Mouse (Mus musculus): Measurements from ENCODE around the gene Rfxank. TPM values are rescaled to one million over a fixed set of nuclear protein-coding genes. Genes with fewer than 3 reads are reported as not detected.

Gene Rfxank
- polyA plus RNA-seq, 1 experiment: 13.5 TPM

- H3K4me1 ChIP-seq (ENCODE audit: control insufficient read depth, insufficient read depth, low read length): no peaks in the 10 kb centered on the region
These were observed 24.1 kb downstream of the Rfxank start for GRCm38 (mm10) chr8:70114892-70115291.

DNA sequence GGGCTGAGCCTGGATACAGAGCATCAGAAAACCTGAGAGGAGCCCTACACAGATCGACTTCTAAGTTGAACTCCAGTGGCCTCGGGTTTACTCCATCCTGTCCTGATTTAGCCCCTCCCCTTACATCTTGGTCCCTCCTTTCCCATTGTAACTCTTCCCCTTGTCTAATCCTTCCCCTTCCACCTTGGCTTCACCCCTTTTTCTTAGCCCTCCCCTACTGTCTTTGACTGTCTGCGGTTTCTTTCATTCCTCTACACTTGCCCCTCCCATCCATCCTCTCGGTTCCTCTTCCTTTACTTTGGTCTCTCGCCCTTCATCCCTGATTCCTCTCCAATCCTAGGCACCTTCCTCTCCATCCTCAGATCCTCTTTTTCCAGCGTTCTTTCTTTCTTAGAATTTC is 24.5 kb downstream of the Rfxank start:
- Histone ChIP-seq H3K27ac (ENCODE audit: insufficient read depth, low read depth, low read length) (no peak overlapping the region), H3K4me3 (ENCODE audit: insufficient read depth, low read length) (no peak overlapping the region), H3K4me1 (ENCODE audit: control insufficient read depth, insufficient read depth, low read length) (no peaks in the 10 kb centered on the region)
- TF ChIP-seq CTCF (IDR thresholded peaks at IDR 0.05; ENCODE audit: low read depth, low read length): no peak
- TF ChIP-seq POLR2A (IDR thresholded peaks at IDR 0.05; ENCODE audit: borderline replicate concordance, low read depth, low read length): no peak

More at GRCm38 (mm10) chr8:70114892-70115291, 24.1 kb downstream of the Rfxank start:
- Histone ChIP-seq H3K27ac (ENCODE audit: insufficient read depth, low read depth, low read length) (no peak overlapping the region), H3K4me3 (ENCODE audit: insufficient read depth, low read length) (no peak overlapping the region)
- TF ChIP-seq POLR2A (IDR thresholded peaks at IDR 0.05; ENCODE audit: borderline replicate concordance, low read depth, low read length) (no peak), CTCF (IDR thresholded peaks at IDR 0.05; ENCODE audit: low read depth, low read length) (no peak)

- no peaks in the 10 kb centered on the region for H3K4me1 ChIP-seq (ENCODE audit: control insufficient read depth, insufficient read depth, low read length)
- TF ChIP-seq CTCF (IDR thresholded peaks at IDR 0.05; ENCODE audit: low read depth, low read length): no peak
- no peak for TF ChIP-seq POLR2A (IDR thresholded peaks at IDR 0.05; ENCODE audit: borderline replicate concordance, low read depth, low read length)
- no peak overlapping the region for H3K27ac ChIP-seq (ENCODE audit: insufficient read depth, low read depth, low read length)
- H3K4me3 ChIP-seq (ENCODE audit: insufficient read depth, low read length): no peak overlapping the region
These were observed 26.4 kb downstream of the Rfxank start for GRCm38 (mm10) chr8:70112401-70113016.

- H3K4me3 ChIP-seq (ENCODE audit: insufficient read depth, low read length): no peak overlapping the region
- H3K4me1 ChIP-seq (ENCODE audit: control insufficient read depth, insufficient read depth, low read length): no peaks in the 10 kb centered on the region
- TF ChIP-seq POLR2A (IDR thresholded peaks at IDR 0.05; ENCODE audit: borderline replicate concordance, low read depth, low read length): no peak
- no peak for TF ChIP-seq CTCF (IDR thresholded peaks at IDR 0.05; ENCODE audit: low read depth, low read length)
- H3K27ac ChIP-seq (ENCODE audit: insufficient read depth, low read depth, low read length): no peak overlapping the region
These were observed 27.7 kb downstream of the Rfxank start for GRCm38 (mm10) chr8:70111192-70111795.

GRCm38 (mm10) chr8:70110451-70110850 is 28.5 kb downstream of the Rfxank start:
- no peaks in the 10 kb centered on the region for H3K4me1 ChIP-seq (ENCODE audit: control insufficient read depth, insufficient read depth, low read length)
- H3K4me3 ChIP-seq (ENCODE audit: insufficient read depth, low read length): no peak overlapping the region
- no peak overlapping the region for H3K27ac ChIP-seq (ENCODE audit: insufficient read depth, low read depth, low read length)
- no peak for TF ChIP-seq POLR2A (IDR thresholded peaks at IDR 0.05; ENCODE audit: borderline replicate concordance, low read depth, low read length)
- no peak for TF ChIP-seq CTCF (IDR thresholded peaks at IDR 0.05; ENCODE audit: low read depth, low read length)

DNA sequence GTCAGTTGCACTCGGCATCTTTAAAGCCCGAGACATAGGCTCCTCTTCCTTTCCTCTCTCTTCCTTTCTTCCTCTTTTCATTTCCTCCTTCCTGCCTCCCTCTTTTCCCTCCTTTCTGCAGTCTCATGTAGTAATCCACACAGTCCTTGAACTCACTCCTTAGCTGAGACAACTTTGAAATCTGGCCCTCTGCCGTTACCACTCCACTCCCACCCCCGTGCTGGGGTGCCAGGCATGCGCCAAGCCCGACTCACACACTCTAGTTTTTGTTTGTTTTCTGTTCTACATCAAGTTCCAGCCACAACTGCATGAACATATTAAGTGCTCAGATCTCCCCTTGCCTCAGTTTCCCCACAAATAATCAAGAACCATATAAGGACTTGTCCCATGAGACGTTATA is 34.0 kb downstream of the Rfxank start:
- Histone ChIP-seq H3K4me3 (ENCODE audit: insufficient read depth, low read length) (no peak overlapping the region), H3K4me1 (ENCODE audit: control insufficient read depth, insufficient read depth, low read length) (peaks cover 5% of the 10 kb centered on the region; the same call in 1 of the 2 replicates), H3K27ac (ENCODE audit: insufficient read depth, low read depth, low read length) (no peak overlapping the region)
- no peak for TF ChIP-seq POLR2A (IDR thresholded peaks at IDR 0.05; ENCODE audit: borderline replicate concordance, low read depth, low read length)
- no peak for TF ChIP-seq CTCF (IDR thresholded peaks at IDR 0.05; ENCODE audit: low read depth, low read length)

GRCm38 (mm10) chr8:70104506-70104905 is 34.4 kb downstream of the Rfxank start:
- Histone ChIP-seq H3K27ac (ENCODE audit: insufficient read depth, low read depth, low read length) (no peak overlapping the region), H3K4me3 (ENCODE audit: insufficient read depth, low read length) (no peak overlapping the region), H3K4me1 (ENCODE audit: control insufficient read depth, insufficient read depth, low read length) (peaks cover 5% of the 10 kb centered on the region; the same call in 1 of the 2 replicates)
- TF ChIP-seq POLR2A (IDR thresholded peaks at IDR 0.05; ENCODE audit: borderline replicate concordance, low read depth, low read length): no peak
- no peak for TF ChIP-seq CTCF (IDR thresholded peaks at IDR 0.05; ENCODE audit: low read depth, low read length)

DNA sequence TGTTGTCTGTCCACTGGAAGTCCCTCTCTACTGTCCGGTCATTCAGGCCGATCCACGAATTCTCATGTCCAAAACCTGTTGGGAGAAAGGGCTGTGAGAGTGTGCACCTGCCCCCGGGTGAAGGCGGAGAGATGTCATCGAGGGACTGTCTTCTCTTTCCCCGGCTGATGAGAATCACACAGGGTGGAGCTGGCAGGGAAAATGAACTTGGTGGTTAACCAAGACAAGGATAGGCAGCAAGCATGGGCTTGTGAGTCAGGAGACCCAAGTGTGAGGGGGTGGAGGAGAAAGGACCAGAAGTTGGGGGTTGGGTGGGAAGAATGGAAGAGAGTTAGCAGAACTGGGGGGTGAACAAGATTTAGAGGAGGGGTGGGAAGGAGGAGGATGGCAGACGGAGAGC is 38.7 kb downstream of the Rfxank start:
- no peak overlapping the region for H3K27ac ChIP-seq (ENCODE audit: insufficient read depth, low read depth, low read length)
- TF ChIP-seq POLR2A (IDR thresholded peaks at IDR 0.05; ENCODE audit: borderline replicate concordance, low read depth, low read length): no peak
- TF ChIP-seq CTCF (IDR thresholded peaks at IDR 0.05; ENCODE audit: low read depth, low read length): no peak
- H3K4me1 ChIP-seq (ENCODE audit: control insufficient read depth, insufficient read depth, low read length): peaks cover 5% of the 10 kb centered on the region; the same call in 1 of the 2 replicates
- H3K4me3 ChIP-seq (ENCODE audit: insufficient read depth, low read length): no peak overlapping the region

DNA sequence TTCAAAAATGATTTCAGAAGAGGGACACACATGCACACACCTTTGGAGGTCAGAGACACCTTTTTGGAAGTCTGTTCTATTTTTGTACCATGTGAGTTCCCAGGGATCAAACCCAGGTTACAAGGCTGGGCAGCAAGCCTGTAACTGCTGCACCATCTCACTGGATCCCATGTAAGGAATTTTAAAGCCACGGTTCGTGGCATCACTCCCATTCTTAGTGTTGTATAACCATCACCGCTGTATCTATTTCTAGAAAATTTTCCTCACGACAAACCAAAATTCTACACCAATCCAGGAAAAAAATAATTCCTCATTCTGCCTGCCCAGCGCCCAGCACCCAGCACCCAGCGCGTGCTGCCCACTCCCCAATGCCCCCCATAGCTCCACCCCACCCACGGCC is 39.7 kb downstream of the Rfxank start:
- TF ChIP-seq POLR2A (IDR thresholded peaks at IDR 0.05; ENCODE audit: borderline replicate concordance, low read depth, low read length) (no peak), CTCF (IDR thresholded peaks at IDR 0.05; ENCODE audit: low read depth, low read length) (no peak)
- Histone ChIP-seq H3K4me1 (ENCODE audit: control insufficient read depth, insufficient read depth, low read length) (no peaks in the 10 kb centered on the region), H3K27ac (ENCODE audit: insufficient read depth, low read depth, low read length) (no peak overlapping the region), H3K4me3 (ENCODE audit: insufficient read depth, low read length) (no peak overlapping the region)

DNA sequence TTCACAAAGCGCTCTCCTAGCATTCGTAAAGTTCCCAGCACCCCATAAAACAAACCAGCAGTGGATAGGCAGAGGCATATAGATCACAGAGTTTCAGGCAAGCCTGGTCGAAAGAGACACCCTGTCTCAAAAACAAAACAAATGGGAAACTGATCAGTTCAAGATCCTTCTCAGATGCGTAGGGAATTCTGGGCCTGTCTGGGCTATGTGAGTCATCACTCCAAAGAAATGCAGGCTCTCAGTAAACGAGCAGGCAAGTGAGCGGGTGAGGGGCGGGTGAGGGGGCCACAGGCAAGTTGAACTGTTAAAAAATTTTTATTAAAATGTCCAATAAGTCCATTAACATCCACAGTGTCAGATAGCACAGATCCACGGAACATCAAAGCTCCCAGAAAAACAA is 46.2 kb downstream of the Rfxank start:
- TF ChIP-seq POLR2A (IDR thresholded peaks at IDR 0.05; ENCODE audit: borderline replicate concordance, low read depth, low read length): no peak
- no peak for TF ChIP-seq CTCF (IDR thresholded peaks at IDR 0.05; ENCODE audit: low read depth, low read length)
- no peak overlapping the region for H3K27ac ChIP-seq (ENCODE audit: insufficient read depth, low read depth, low read length)
- no peak overlapping the region for H3K4me3 ChIP-seq (ENCODE audit: insufficient read depth, low read length)
- no peaks in the 10 kb centered on the region for H3K4me1 ChIP-seq (ENCODE audit: control insufficient read depth, insufficient read depth, low read length)
